Mouse (Mus musculus): ENCODE data around the gene Lgals2. TPM values are rescaled to one million over a fixed set of nuclear protein-coding genes. Genes with fewer than 3 reads are reported as not detected.

Lgals2 gene
- polyA plus RNA-seq, 1 experiment from 2014 or later, result not detected

- Histone ChIP-seq H3K27ac (replicated peaks) (no peak overlapping the region), H3K9me3 (no peaks in the 10 kb centered on the region), H3K4me1 (replicated peaks) (peaks cover 35% of the 10 kb centered on the region), H3K9ac (no peak overlapping the region), H3K4me3 (no peak overlapping the region), H3K36me3 (no peaks in the 10 kb centered on the region), H3K27me3 (no peaks in the 10 kb centered on the region), H3K4me2 (no peak overlapping the region)
- ATAC-seq (ENCODE audit: low read depth), result no peak
- 59% methylated on average over 5 of the region's 5 CpGs for WGBS
Observed at GRCm38 (mm10) chr15:78872021-78872608, 16.8 kb upstream of the Lgals2 start.

- no peak overlapping the region for H3K4me3 ChIP-seq
- H3K36me3 ChIP-seq, result no peaks in the 10 kb centered on the region
- WGBS, result 25% methylated on average over 6 of the region's 6 CpGs
- H3K27ac ChIP-seq (replicated peaks), result no peak overlapping the region
- ATAC-seq (ENCODE audit: low read depth), result no peak
- H3K4me1 ChIP-seq (replicated peaks), result peaks cover 17% of the 10 kb centered on the region
- H3K27me3 ChIP-seq, result no peaks in the 10 kb centered on the region
- H3K9ac ChIP-seq, result no peak overlapping the region
- H3K4me2 ChIP-seq, result no peak overlapping the region
- no peaks in the 10 kb centered on the region for H3K9me3 ChIP-seq
Observed at GRCm38 (mm10) chr15:78869775-78870174, 14.4 kb upstream of the Lgals2 start.

- peak overlapping the region; percentile 14; the same call in 1 of the 2 replicates for H3K4me2 ChIP-seq
- peaks cover 15% of the 10 kb centered on the region for H3K4me1 ChIP-seq (replicated peaks)
- H3K4me3 ChIP-seq, result no peak overlapping the region
- no peak overlapping the region for H3K9ac ChIP-seq
- peak; percentile 23 for ATAC-seq (ENCODE audit: low read depth)
- H3K27me3 ChIP-seq, result no peaks in the 10 kb centered on the region
- H3K27ac ChIP-seq (replicated peaks), result peak overlapping the region; percentile 83
- 48% methylated on average over 7 of the region's 7 CpGs for WGBS
- H3K36me3 ChIP-seq, result no peaks in the 10 kb centered on the region
- H3K9me3 ChIP-seq, result no peaks in the 10 kb centered on the region
Observed at GRCm38 (mm10) chr15:78868826-78869233, 13.5 kb upstream of the Lgals2 start.

- Histone ChIP-seq H3K4me3 (no peak overlapping the region), H3K9me3 (no peaks in the 10 kb centered on the region), H3K27ac (replicated peaks) (peak overlapping the region; percentile 83), H3K27me3 (no peaks in the 10 kb centered on the region), H3K9ac (no peak overlapping the region), H3K36me3 (no peaks in the 10 kb centered on the region), H3K4me1 (replicated peaks) (peaks cover 13% of the 10 kb centered on the region), H3K4me2 (peak overlapping the region; percentile 14; the same call in 1 of the 2 replicates)
- ATAC-seq (ENCODE audit: low read depth), result peak; percentile 71
- 25% methylated on average over 9 of the region's 9 CpGs for WGBS
Observed at GRCm38 (mm10) chr15:78868398-78868797, 13.1 kb upstream of the Lgals2 start.

DNA sequence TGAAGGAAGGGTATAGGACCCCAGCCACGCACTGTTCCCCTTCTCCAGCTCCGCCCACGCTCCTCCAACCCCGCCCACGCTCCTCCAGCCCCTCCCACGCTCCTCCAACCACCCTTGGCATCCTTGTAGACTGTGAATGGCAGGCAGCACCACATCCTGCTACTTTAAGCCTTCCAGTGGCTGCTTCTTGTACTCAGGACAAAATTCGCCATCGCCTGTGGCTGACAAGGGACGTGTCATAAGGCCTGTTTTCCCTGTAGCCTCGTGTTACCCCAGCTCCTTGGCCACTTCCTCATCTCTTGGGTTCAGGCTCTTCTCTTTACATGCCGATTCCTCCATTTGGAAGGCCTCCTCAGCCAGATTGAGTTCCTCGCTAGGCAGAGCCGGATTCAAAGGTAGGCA is 8.5 kb upstream of the Lgals2 start:
- Histone ChIP-seq H3K4me2 (no peak overlapping the region), H3K27ac (replicated peaks) (no peak overlapping the region), H3K9ac (no peak overlapping the region), H3K4me1 (replicated peaks) (peaks cover 8% of the 10 kb centered on the region), H3K9me3 (no peaks in the 10 kb centered on the region), H3K36me3 (no peaks in the 10 kb centered on the region), H3K4me3 (no peak overlapping the region), H3K27me3 (no peaks in the 10 kb centered on the region)
- no peak for ATAC-seq (ENCODE audit: low read depth)
- WGBS, result 43% methylated on average over 13 of the region's 13 CpGs

GRCm38 (mm10) chr15:78863154-78863553 is 7.8 kb upstream of the Lgals2 start:
- Histone ChIP-seq H3K36me3 (no peaks in the 10 kb centered on the region), H3K27ac (replicated peaks) (no peak overlapping the region), H3K27me3 (no peaks in the 10 kb centered on the region), H3K4me1 (replicated peaks) (0 out of 2 replicates have a peak, but pooled peaks cover 1% of the 10 kb centered on the region), H3K4me2 (no peak overlapping the region), H3K9me3 (no peaks in the 10 kb centered on the region), H3K9ac (no peak overlapping the region), H3K4me3 (no peak overlapping the region)
- ATAC-seq (ENCODE audit: low read depth), result no peak
- 75% methylated on average over 2 of the region's 2 CpGs for WGBS

GRCm38 (mm10) chr15:78862280-78862679 is 7.0 kb upstream of the Lgals2 start:
- Histone ChIP-seq H3K36me3 (no peaks in the 10 kb centered on the region), H3K9me3 (no peaks in the 10 kb centered on the region), H3K4me1 (replicated peaks) (no peaks in the 10 kb centered on the region), H3K27ac (replicated peaks) (no peak overlapping the region), H3K9ac (no peak overlapping the region), H3K4me2 (no peak overlapping the region), H3K27me3 (no peaks in the 10 kb centered on the region), H3K4me3 (no peak overlapping the region)
- no peak for ATAC-seq (ENCODE audit: low read depth)
- 86% methylated on average over 5 of the region's 5 CpGs for WGBS

- H3K4me1 ChIP-seq (replicated peaks), result no peaks in the 10 kb centered on the region
- no peaks in the 10 kb centered on the region for H3K36me3 ChIP-seq
- H3K9me3 ChIP-seq, result no peaks in the 10 kb centered on the region
- no peaks in the 10 kb centered on the region for H3K27me3 ChIP-seq
- no peak for ATAC-seq (ENCODE audit: low read depth)
- H3K9ac ChIP-seq, result no peak overlapping the region
- H3K4me3 ChIP-seq, result no peak overlapping the region
- H3K27ac ChIP-seq (replicated peaks), result no peak overlapping the region
- H3K4me2 ChIP-seq, result no peak overlapping the region
- 80% methylated on average over 6 of the region's 6 CpGs for WGBS
Observed at GRCm38 (mm10) chr15:78859714-78860113, 4.4 kb upstream of the Lgals2 start.

GRCm38 (mm10) chr15:78859311-78859710 is 4.0 kb upstream of the Lgals2 start:
- Histone ChIP-seq H3K9me3 (no peaks in the 10 kb centered on the region), H3K4me2 (no peak overlapping the region), H3K27ac (replicated peaks) (no peak overlapping the region), H3K36me3 (no peaks in the 10 kb centered on the region), H3K4me3 (no peak overlapping the region), H3K27me3 (no peaks in the 10 kb centered on the region), H3K4me1 (replicated peaks) (no peaks in the 10 kb centered on the region), H3K9ac (no peak overlapping the region)
- no peak for ATAC-seq (ENCODE audit: low read depth)
- 72% methylated on average over 4 of the region's 4 CpGs for WGBS

DNA sequence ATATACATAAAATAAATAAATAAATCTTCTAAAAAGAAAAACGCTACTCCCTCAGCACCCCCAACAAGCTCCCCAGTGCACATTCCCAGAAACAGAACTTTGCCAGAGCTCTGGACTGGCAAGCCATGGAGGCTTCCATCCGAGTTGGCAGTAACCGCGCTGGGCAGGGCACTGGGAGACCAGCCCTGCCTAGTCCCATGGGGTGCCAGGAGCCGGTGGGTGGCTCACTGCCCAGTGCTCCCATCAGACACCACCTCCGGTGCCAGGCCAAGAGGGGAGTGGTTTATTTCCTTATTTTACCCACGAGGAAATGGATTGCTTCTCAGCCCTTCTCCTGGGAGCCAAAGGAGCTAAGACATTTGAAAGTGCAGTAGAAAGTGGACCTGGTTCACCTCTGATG is 1.7 kb upstream of the Lgals2 start:
- no peak overlapping the region for H3K4me3 ChIP-seq
- no peak overlapping the region for H3K27ac ChIP-seq (replicated peaks)
- no peak overlapping the region for H3K9ac ChIP-seq
- no peaks in the 10 kb centered on the region for H3K4me1 ChIP-seq (replicated peaks)
- H3K4me2 ChIP-seq, result no peak overlapping the region
- no peaks in the 10 kb centered on the region for H3K27me3 ChIP-seq
- 78% methylated on average over 7 of the region's 7 CpGs for WGBS
- no peaks in the 10 kb centered on the region for H3K9me3 ChIP-seq
- ATAC-seq (ENCODE audit: low read depth), result no peak
- H3K36me3 ChIP-seq, result no peaks in the 10 kb centered on the region

GRCm38 (mm10) chr15:78851505-78852153 is 3.7 kb downstream of the Lgals2 start:
- 0 out of 2 replicates have a peak overlapping the region, but pooled peaks have one; percentile 38 for H3K9ac ChIP-seq

DNA sequence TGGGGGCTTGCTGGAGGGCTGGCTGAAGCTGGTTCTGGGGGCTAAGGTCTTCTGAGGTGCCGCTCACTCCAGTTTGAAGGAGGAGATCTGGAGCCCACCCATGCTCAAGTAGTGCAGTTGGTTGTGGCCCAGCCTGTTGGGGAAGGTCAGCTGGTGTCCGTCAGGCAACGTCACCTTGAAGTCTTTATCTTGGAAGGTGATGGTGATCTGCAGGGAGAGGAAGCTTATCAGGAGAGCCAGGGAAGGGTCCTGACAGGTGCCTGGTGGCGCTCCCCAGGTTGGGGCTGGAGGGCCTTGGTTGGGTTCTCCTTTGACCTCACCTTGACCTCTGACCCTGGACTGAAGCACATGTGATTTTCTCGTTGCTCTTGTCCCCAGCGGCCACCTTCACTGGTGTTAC is 4.4 kb downstream of the Lgals2 start:
- 76% methylated on average over 6 of the region's 6 CpGs for WGBS
- H3K27ac ChIP-seq (replicated peaks), result no peak overlapping the region
- H3K27me3 ChIP-seq, result no peaks in the 10 kb centered on the region
- H3K9me3 ChIP-seq, result no peaks in the 10 kb centered on the region
- H3K36me3 ChIP-seq, result no peaks in the 10 kb centered on the region
- H3K9ac ChIP-seq, result no peak overlapping the region
- no peak overlapping the region for H3K4me2 ChIP-seq
- no peak overlapping the region for H3K4me3 ChIP-seq
- no peak for ATAC-seq (ENCODE audit: low read depth)
- peaks cover 6% of the 10 kb centered on the region for H3K4me1 ChIP-seq (replicated peaks)

More at GRCm38 (mm10) chr15:78851505-78852153, 3.7 kb downstream of the Lgals2 start:
- Histone ChIP-seq H3K27me3 (no peaks in the 10 kb centered on the region), H3K4me2 (peak overlapping the region; percentile 31; the same call in 1 of the 2 replicates), H3K9me3 (no peaks in the 10 kb centered on the region), H3K36me3 (no peaks in the 10 kb centered on the region), H3K4me3 (no peak overlapping the region), H3K27ac (replicated peaks) (no peak overlapping the region), H3K4me1 (replicated peaks) (peaks cover 4% of the 10 kb centered on the region; the same call in 1 of the 2 replicates)
- WGBS, result 16% methylated on average over 13 of the region's 13 CpGs
- ATAC-seq (ENCODE audit: low read depth), result peak; percentile 80

Measured in neural tube, embryonic 13.5 days (tissue).